Mouse (Mus musculus) CH12F3 (cell line): Measurements from ENCODE around the gene Ddah1.

Experiments
- in situ Hi-C: fragments of 300-500 bp; cut with MboI; formaldehyde crosslinking; loops from 2 replicates; pipeline ENCODE4 v1.14.3; 2020; ENCODE audit warnings: low sequenced_read_pairs

The Ddah1 gene

DNA sequence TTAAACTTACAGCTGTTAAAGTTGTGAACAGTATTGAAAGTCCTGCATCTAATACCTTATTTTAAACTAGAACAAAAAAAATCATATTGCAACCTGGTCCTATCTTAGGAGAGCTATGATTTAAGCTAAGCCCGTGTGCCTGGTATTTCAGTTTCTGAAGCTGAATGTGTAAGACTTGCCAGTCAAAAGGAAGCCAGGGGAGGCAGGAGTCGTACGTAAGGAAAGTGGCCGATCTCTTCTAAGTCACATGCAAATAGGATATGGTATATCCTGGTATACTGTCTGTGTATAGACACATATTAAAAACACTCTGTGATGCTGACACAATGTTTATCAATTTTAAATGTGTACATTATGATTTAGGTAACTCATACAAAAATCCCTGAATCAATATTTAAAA lies 47.4 kb downstream of the Ddah1 start:
- in situ Hi-C loops = no loop called here

DNA sequence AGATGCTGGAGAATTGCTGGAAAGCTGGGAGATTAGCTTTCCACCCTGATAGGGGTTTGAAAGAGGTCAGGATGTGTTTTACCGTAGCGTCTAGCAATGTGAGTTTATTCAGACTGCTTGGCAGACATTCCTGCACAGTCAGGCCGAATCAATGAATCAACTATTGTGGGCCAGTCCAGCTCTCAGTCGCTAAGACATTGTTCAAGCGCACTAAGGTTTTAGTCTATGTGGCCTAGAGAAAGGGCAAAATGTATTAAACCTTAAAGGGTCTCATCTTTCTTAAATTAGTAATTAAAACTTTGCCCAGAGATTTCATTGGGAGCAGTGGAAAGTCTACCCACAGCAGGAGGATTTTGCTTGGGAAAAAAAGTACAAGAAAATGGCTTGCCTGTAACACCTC lies 48.0 kb downstream of the Ddah1 start:
- in situ Hi-C loops = no loop called here

DNA sequence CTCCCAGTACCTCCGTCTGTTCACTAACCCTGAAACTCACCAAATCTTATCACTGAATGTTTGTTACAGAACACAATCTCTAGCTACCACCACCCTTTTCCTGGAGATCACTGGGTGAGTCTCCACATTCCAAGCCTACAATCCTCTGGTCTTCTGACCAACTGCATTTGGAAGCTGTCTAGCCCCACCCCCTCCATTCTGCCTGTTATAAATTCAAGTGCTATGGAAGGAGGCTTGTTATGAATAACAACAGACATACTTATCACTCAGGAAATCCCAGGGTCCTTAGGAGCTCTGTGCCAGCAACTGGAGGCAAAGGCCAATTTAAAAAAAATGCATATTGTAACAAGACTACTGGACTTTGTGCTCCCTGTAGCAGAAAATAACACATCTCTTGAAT lies 58.3 kb downstream of the Ddah1 start:
- in situ Hi-C loops = no loop called here

DNA sequence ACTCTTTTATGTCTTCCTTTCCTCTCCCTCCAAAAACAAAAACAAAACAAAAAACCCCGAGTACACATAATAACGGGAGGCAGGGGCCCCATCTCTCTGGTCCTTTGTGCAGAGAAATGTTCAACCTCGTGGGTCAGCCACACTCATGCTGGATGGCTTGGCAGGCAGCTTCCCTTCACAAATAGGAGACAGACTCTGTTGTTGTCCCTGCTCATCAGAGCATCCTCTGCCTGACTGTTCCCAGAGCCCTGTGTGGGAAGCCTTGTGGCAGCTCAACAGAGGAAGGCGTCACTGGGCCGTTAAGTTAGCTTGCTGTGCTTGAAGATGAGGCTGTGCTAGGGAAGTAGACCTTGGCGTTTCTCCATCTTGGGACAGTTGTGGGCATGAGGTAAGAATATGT lies 58.8 kb downstream of the Ddah1 start:
- in situ Hi-C loops = no loop called here

DNA sequence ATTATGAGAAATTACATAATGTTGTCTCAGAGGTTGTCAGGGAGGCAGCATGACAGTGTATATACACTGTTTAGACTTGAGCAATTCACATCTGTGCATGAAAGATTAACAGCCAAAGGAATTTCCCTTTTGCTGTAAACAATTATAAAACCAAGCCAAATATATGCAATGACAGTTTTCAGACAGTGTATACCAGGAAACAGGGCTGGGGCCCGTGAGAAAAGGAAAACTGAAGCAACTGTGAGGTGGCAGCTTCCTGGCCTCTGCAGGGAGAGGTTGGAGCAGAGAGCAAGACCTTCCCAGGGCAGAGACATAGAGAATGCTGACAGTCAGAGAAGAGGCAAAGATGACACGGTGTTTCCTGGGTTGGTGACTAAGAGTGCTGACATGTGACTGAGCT lies 62.0 kb downstream of the Ddah1 start:
- in situ Hi-C loops = no loop called here

DNA sequence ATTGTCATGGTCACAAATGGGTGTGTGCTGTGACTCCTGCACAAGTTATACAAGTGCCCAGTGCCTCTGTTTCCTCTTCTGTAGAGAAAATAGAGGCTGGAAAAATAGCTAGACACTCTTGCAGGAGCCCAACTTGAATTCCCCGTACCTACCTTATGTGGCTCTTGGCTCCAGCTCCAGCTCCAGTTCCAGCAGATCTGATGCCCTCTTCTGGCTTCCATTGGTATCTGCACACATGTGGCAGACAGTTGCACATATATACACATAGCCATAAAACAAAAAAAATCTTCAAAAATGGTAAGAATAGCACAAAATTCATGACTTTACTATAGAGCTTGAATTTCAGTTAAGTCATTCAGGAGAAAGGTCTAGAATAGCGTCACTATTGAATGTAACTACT lies 62.5 kb downstream of the Ddah1 start:
- in situ Hi-C loops = no loop called here

DNA sequence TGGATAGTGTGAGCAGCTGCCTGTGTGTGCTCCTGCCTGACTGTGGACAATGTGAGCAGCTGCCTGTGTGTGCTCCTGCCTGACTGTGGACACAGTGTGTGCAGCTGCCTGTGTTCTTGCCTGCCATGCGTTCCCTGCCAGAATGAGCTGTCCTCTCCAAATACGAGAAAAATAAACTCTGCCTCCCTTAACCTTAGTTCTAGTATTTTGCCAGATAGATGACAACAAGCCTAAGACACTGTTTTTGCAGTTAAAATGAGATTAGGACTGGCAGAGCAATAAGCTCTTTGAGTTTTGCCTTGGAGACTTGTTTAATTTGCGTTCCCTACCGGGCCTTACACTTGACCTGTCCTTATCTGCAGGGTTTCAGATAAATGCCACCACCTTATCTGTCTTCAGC lies 63.7 kb downstream of the Ddah1 start:
- in situ Hi-C loops = no loop called here

DNA sequence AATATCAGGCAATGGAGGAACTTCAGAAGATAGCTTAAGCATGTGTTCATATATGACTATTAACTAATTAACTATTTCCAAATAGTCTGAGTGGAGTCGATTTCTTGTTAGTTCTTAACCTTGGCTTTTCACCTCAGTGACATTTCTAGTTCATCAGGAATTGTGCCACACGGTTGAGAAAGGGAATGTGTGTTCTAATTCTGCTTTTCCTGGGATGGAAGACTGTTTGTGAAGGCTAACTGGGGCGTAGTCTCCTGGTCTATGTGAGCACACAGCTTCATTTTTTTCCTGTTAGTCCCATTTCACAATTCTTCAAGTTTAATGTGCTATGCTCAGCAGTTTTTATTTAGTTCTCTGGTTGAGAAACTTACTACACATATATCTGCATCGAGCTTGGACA lies 65.2 kb downstream of the Ddah1 start:
- in situ Hi-C loops = no loop called here

DNA sequence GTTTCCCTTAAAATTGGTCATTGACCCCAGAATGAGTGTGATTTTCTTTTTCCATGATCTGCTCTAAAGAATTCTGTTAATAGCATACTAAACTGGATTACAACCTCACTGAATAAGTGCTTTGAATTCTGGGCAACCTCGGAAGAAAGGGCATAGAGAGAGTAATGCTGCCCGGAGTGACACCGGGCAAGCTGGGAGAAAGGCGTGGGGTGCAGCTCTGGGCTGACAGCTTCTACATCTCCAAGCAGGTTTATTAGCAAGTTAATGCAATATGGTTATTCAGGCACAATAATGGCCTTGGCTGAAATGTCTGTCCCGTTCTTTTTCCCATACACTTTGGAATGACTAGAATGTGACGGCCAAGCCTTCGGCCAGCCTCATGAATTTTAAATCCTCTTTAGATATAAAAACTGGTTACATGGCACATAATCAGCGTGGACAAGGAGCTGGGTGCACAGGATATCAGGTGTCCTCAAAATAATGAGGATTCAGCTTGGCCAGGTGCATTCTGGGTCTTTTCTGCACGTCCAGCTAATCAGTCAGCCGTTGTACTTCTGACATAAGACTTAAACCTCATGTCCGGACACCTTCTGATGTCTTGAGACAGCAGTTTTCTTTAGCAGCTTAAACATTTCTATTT lies 67.1 kb downstream of the Ddah1 start:
- in situ Hi-C loops = no loop called here

DNA sequence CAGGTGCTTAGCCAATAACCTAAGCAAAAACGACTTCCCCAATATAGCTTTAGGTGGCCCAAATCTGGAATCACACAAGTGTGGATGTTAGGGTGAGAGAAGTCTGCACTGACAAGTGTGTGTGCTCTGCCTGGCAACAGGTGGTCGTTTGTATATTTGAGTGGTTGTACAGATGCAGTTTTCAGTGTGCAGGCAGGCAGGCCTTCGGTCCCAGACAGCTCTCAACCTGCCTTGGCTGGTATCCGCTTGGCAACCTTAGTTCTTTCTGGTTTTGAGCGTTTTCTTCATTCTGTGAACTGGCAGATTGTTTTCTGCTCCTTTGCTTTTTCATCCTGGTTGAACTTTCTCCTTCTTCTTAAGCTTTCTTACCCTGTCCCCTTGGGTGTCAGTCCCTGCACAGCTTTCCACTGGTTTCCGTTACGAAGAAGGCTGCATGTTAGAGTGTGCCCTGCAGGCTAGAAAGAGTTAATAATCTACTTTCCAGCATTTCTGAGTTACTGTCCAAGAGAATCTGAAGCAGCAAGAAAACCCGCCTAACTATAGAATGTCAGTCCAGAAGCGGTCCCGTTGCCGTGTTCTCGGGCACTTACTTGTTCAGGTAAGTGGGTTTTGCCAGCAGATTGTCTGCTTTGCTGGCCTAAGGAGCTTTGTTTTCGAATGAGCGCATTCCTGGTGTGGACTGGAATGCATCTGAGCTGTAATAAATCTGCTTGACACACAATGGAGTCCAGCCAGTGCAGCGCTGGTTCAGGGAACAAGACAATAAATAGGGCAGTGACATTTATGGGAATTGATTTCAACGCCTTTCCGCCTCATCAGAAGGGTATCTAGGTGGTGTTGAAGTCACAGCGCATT lies 68.9 kb downstream of the Ddah1 start:
- in situ Hi-C loops = no loop called here

DNA sequence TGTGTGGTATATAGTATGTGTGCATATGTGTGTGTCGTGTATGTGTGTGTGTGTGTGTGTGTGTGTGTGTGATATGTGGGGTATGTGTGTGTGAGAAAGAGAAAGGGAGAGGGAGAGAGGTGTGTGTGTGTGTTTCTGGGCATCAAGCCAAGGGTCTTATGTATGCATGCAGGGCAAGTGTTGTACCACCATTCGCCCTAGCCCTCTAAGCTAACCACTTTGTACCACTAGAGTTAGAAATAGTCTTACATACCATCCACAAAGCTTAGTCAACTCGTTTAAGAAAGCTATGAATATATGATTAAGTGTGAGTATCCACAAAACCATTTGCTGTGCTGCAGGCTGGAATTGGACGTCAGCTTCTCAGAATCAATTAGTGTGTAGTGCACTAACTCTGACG lies 70.4 kb downstream of the Ddah1 start:
- in situ Hi-C loops = no loop called here

DNA sequence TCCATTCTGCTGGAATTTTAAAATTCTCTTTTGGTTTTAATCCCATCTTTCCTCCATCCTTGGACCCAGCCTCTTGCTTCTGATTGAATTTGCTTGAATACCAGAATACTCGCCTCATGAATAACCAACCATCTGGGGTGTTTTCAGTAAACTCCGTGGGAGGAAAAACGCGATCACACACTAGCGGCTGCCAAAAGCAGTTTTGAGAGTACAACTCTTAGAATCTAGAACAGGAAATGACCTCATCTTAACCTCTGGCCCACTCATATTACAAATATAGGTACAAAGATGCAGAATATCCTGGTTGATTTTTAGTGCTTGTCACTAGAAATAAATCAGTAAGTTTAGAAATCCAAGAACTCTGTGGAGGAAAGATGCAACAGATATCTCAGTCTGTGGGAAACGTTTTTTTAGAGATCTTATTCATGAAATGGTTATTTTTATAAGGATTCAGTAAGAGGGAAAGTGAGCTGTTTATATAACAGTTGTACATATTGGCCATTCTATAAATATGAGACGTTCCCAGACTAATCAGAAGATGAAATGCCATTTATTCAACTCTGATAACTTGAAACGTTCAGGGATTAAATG lies 75.6 kb downstream of the Ddah1 start:
- in situ Hi-C loops = no loop called here

DNA sequence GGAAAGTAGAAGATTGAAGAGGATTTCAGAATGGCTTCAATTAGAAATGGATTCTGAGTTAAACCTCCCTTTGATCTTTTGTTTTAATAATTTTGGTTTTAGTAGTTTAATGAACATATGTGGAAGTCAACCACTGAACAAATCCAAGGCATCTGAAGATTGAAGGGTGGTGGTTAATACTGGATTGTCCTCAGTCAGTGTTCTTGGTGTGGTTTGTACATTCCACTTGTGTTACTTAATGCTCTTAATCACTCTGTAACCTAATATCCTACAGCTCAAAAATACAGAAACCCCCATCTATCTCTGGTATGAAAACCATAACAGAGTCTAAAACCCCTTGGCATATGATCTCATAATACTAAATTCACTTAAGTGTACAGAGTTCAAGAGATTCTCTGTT lies 79.8 kb downstream of the Ddah1 start:
- in situ Hi-C loops = no loop called here

DNA sequence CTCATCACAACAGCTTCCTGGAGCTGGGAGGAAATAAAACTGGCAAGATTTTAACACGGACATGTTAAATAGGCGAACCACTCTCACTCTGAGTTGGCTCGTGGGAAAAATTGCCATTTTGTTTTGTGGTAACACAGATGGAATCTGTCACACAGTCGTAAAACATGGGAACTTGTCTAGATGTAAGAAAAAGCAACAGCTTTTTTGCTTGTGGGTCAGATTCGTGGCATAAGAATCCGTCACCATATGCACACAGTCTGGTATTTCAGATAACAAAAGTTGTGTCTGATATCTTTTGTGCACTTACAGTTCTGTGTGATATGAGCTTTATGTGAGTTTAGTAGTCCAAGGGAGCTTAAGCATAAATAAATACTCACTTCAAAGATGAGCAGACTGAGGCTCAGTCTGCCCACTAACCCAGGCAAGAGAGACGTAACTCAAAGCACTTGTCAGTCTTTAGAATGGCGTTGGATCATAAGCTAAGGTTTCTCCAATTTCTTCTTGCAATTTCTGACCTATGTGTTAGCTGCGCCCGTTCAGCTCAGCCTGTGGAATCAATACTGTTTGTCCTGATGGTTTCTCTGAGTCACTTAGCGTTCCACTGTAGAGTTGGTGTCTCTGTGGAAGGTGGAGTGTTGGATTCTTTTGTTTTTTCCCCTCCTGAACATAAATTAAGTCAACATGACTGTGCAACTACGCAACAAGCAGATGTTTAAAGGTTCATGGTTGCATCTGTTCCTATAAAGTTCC lies 83.7 kb downstream of the Ddah1 start:
- in situ Hi-C loops = no loop called here

DNA sequence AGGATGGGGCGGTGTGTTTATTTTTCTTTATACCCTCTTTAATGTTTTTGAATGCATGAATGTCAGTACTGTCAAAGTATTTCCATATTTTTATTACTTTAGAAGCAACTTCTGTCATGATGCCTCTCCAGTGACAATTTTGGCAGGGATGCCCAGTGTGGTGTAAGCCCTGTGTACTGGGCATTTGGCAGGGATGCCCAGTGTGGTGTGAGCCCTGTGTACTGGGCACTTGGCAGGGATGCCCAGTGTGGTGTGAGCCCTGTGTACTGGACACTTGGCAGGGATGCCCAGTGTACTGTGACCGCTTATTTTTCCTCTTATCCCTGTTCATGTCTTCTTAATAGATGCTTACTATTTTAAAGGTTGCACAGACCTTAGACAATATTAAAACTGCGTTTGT lies 85.4 kb downstream of the Ddah1 start:
- in situ Hi-C loops = no loop called here

DNA sequence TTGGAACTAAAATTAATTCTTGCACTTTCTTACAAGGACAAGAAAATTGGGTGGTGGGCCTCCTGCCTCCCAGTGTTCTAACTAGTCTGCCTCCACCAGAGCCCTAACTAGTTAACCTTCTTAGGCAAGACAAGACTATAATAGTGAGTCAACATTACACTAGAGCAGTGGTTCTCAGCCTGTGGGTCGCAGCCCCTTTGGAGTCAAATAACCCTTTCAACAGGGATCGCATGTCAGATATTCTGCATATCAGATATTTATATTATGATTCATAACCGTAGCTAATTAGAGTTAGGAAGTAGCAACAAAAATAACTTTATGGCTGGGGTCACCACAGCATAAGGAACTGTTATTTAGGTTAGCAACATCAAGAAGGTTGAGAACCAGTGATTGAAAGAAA lies 86.4 kb downstream of the Ddah1 start:
- in situ Hi-C loops = no loop called here

DNA sequence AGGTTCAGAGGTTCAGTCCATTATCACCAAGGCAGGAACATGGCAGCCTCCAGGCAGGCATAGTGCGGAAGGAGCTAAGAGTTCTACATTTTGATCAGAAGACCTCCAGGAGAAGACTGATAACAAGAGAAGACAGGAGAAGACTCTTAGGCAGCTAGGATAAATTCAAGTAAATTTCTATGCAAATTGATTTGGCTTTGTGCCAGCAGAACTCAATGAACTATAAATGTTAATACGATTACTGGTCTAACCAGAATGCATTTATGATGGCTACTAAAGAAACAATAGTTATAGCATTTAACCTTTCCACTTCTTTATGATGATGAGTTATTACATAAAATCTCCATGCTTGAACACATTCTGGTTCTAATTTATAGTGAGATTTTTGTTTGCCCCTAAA lies 87.8 kb downstream of the Ddah1 start:
- in situ Hi-C loops = no loop called here

DNA sequence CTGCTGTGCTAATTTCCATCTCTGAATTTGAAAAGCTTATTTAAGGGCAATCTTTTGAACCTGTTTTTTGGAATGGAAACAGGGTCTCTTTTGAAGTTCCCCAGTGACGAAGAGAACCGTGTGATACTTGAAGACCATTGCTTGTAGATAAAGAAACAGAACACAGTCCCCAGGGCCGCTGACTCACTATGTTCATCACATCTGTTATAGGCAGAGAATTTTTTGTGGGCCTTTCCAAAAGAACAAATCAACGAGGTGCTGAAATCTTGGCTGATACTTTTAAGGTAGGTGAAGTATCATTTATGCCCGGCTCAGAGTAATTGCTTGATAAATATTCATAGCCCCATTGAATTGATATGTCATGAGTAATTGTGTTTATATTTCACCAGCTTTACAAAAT lies 93.6 kb downstream of the Ddah1 start:
- in situ Hi-C loops = no loop called here

DNA sequence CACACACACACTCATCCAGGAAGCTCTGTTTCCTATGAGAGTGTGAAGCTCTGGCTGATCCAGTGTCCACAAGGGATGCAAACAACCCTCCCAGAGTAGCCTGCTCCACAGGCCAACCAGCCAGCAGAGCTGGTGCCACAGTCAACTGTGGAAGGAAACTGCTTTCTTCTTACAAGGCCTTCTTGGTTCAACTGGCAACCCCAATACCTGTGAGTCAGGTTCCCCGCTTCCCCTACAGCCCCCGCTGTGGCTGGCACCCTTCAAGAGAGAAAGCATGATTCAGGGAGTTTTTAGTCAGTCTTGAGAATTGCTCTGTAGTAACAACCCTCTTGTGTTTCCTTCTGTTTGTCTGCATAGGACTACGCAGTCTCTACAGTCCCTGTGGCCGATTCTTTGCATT lies 94.3 kb downstream of the Ddah1 start:
- in situ Hi-C loops = no loop called here

DNA sequence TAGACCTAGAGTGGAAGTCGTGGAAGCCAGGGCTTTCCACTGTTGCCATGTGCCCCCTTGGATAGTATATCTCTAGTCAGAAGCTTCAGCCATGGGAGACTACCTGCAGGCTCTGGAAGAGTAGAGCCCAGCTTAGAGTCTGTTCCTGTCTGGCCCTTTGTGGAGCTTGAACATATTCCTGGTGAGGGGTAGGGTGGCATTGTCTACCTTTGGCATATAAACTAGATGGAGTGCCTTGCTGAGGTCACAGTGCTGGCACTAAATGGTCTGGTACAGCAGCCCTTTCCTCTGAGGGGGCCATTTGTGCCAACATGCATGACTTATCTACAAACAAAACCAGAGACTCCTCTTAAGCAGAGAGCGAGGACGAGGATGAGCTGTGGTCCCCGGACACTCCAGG lies 95.2 kb downstream of the Ddah1 start:
- in situ Hi-C loops = no loop called here

DNA sequence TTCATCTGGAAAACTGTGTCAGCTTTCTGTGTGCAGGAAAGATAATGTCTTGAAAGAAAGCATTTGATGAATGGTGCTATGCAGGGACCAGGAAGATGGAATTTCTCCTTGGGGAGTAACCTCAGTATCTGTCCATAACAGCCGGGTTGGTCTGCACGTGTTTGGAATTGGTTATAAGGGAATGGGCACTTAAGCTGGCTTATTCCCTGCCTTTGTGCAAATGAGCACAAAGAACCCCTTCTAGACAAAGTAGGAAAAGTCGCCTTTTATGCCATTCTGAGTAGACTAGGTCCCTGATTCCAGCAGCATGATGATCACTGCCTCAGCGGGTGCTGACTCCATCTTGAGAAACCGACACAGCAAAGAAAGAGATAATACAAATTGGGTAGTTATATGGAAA lies 96.0 kb downstream of the Ddah1 start:
- in situ Hi-C loops = no loop called here

DNA sequence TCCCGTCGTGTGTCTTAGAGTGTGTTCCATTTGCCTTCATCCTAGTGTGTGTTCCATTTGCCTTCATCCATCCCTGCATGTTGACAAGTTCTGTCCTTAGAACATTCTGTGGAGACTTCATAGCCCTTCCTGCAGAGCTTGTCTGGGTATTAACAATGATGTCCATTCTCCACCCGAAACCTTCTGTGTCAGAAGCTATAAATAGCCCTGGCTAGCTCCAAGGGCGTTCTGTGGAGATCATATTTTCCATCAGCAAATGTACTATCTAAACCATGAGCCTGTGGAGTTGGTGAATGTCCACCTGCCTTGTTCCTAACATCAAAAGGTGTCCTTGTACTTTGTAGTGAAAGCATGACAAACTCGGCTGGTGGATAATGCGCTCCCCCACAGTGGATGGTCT lies 96.8 kb downstream of the Ddah1 start:
- in situ Hi-C loops = no loop called here
